Mouse (Mus musculus) intestine, embryonic 16.5 days (tissue): ENCODE data around the gene Gabrg3. TPM values are rescaled to one million over a fixed set of nuclear protein-coding genes. Genes with fewer than 3 reads are reported as not detected.
A peak's percentile ranks its signal among the peaks of the same experiment; 100 is the strongest.

Experiments
- ATAC-seq: fragments of 200-750 bp; cut with Nextera tagmentation; 2 replicates; pipeline ENCODE4 v1.8.0; 2017; ENCODE audit warnings: moderate TSS enrichment, moderate library complexity
- H3K27ac ChIP-seq: fragments of 300-500 bp; sonication (generic); 2 replicates; pipeline ENCODE4 v1.5.1; 2014; ENCODE audit warnings: mild to moderate bottlenecking, low read length
- H3K27me3 ChIP-seq: fragments of 300-500 bp; sonication (generic); replicated peaks from 2 replicates; pipeline ENCODE4 v1.6.1; 2014; ENCODE audit warnings: low read length, control low read depth, mixed read lengths; ENCODE audit not compliant: control insufficient read depth, insufficient read depth
- H3K36me3 ChIP-seq: fragments of 300-500 bp; sonication (generic); 2 replicates; pipeline ENCODE4 v1.6.1; 2014; ENCODE audit warnings: low read length, control low read depth; ENCODE audit not compliant: control insufficient read depth, insufficient read depth
- H3K4me1 ChIP-seq: fragments of 300-500 bp; sonication (generic); 2 replicates; pipeline ENCODE4 v1.6.1; 2014; ENCODE audit warnings: low read length, control low read depth, mixed read lengths; ENCODE audit not compliant: control insufficient read depth, insufficient read depth
- H3K4me2 ChIP-seq: fragments of 300-500 bp; sonication (generic); 2 replicates; pipeline ENCODE4 v1.6.1; 2014; ENCODE audit warnings: low read depth, low read length, control low read depth
- H3K4me3 ChIP-seq: fragments of 300-500 bp; sonication (generic); 2 replicates; pipeline ENCODE4 v1.5.1; 2014; ENCODE audit warnings: mild to moderate bottlenecking, low read length
- H3K9ac ChIP-seq: fragments of 300-500 bp; sonication (generic); 2 replicates; pipeline ENCODE4 v1.6.1; 2014; ENCODE audit warnings: low read depth, low read length
- H3K9me3 ChIP-seq: fragments of 300-500 bp; sonication (generic); 2 replicates; pipeline ENCODE4 v1.6.1; 2016; ENCODE audit warnings: low read length, control low read depth; ENCODE audit not compliant: control insufficient read depth
- WGBS: fragments of 180-500 bp; shearing (Covaris S2); extraction: QIAGEN DNeasy Blood & Tissue Kit; methylation state at CpG from one replicate; pipeline ENCODE4 v1.1.7; 2014; 5-methylcytosine and 5-hydroxymethylcytosine counted together
- polyA plus RNA-seq: library from polyadenylated mRNA; unstranded; fragments of >200 nt; fragmentation: Nextera tagmentation; extraction: Ambion mirVana; gene quantifications from 2 replicates; pipeline ENCODE4 v1.2.1, GENCODE M21; 2015

Gabrg3 gene
- polyA plus RNA-seq, 1 experiment from 2014 or later = 0.59 TPM

GRCm38 (mm10) chr7:57384112-57384511 is 2.9 kb downstream of the Gabrg3 start:
- Histone ChIP-seq H3K27me3 (peaks cover 12% of the 10 kb centered on the region; the same call in 1 of the 2 replicates), H3K4me3 (no peak overlapping the region), H3K4me1 (0 out of 2 replicates have a peak, but pooled peaks cover 3% of the 10 kb centered on the region), H3K9me3 (no peaks in the 10 kb centered on the region), H3K4me2 (no peak overlapping the region), H3K36me3 (no peaks in the 10 kb centered on the region), H3K9ac (no peak overlapping the region), H3K27ac (no peak overlapping the region)
- ATAC-seq = peak; percentile 58; the same call in 1 of the 2 replicates
- WGBS = 27% methylated on average over 4 of the region's 4 CpGs

DNA sequence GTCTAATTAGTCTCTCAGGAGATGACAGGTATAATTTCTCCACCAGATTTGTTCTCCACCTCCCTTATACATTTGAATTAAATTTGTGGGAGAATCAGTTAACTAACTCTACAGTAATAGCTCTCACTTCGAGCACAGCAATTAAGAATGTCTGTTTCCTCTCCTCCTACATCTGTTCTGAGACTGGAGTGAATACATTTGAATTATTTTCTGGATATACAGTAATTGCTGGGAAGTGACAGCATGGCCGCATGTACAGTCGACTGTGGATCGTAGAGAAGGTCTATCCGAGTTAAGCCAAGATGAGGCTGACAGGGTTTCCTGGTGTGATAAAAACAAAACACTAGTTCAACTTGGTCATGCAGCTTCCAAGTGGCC is 21.0 kb downstream of the Gabrg3 start:
- Histone ChIP-seq H3K36me3 (no peaks in the 10 kb centered on the region), H3K9me3 (no peaks in the 10 kb centered on the region), H3K4me3 (no peak overlapping the region), H3K4me1 (no peaks in the 10 kb centered on the region), H3K27me3 (no peaks in the 10 kb centered on the region), H3K4me2 (no peak overlapping the region), H3K27ac (no peak overlapping the region), H3K9ac (no peak overlapping the region)
- no peak for ATAC-seq
- WGBS = 78% methylated on average over 5 of the region's 5 CpGs

- H3K27me3 ChIP-seq = no peaks in the 10 kb centered on the region
- H3K4me1 ChIP-seq = no peaks in the 10 kb centered on the region
- H3K36me3 ChIP-seq = no peaks in the 10 kb centered on the region
- no peaks in the 10 kb centered on the region for H3K9me3 ChIP-seq
- H3K4me3 ChIP-seq = no peak overlapping the region
- no peak overlapping the region for H3K4me2 ChIP-seq
- WGBS = 77% methylated on average over 5 of the region's 5 CpGs
- ATAC-seq = no peak
- no peak overlapping the region for H3K9ac ChIP-seq
- no peak overlapping the region for H3K27ac ChIP-seq
These were observed 21.6 kb downstream of the Gabrg3 start for GRCm38 (mm10) chr7:57365134-57366012.

- no peaks in the 10 kb centered on the region for H3K9me3 ChIP-seq
- H3K4me3 ChIP-seq = no peak overlapping the region
- H3K9ac ChIP-seq = no peak overlapping the region
- ATAC-seq = no peak
- WGBS = 64% methylated on average over 6 of the region's 6 CpGs
- H3K4me2 ChIP-seq = no peak overlapping the region
- H3K36me3 ChIP-seq = no peaks in the 10 kb centered on the region
- no peak overlapping the region for H3K27ac ChIP-seq
- H3K4me1 ChIP-seq = no peaks in the 10 kb centered on the region
- H3K27me3 ChIP-seq = no peaks in the 10 kb centered on the region
These were observed 23.2 kb downstream of the Gabrg3 start for GRCm38 (mm10) chr7:57363812-57364211.

GRCm38 (mm10) chr7:57357871-57358540 is 29.0 kb downstream of the Gabrg3 start:
- H3K9ac ChIP-seq = no peak overlapping the region
- H3K27me3 ChIP-seq = no peaks in the 10 kb centered on the region
- 55% methylated on average over 6 of the region's 6 CpGs for WGBS

GRCm38 (mm10) chr7:57356565-57357301 is 30.3 kb downstream of the Gabrg3 start:
- no peak overlapping the region for H3K4me3 ChIP-seq

More at GRCm38 (mm10) chr7:57357871-57358540, 29.0 kb downstream of the Gabrg3 start:
- H3K4me3 ChIP-seq = no peak overlapping the region
- H3K9me3 ChIP-seq = no peaks in the 10 kb centered on the region
- H3K36me3 ChIP-seq = no peaks in the 10 kb centered on the region
- ATAC-seq = no peak
- no peak overlapping the region for H3K4me2 ChIP-seq
- no peaks in the 10 kb centered on the region for H3K4me1 ChIP-seq
- no peak overlapping the region for H3K27ac ChIP-seq

DNA sequence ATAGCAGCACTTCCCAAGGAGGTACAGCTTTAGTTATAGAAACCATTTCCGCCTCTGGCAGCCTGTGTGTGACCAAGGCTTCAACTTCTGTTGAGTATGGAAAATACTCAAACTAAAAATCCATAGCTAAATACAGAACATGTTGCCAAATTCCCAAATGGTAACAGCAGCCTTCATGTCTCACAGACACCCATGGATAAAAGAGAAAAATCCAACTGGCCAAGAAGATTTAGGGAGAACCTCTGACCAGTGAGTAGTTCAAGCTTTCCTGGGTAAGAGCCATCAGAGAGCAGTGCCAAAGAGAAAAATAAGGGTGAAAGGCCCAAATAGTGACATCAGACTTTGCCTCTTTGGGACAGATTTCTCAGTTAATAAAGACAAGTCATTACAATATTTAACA is 38.2 kb downstream of the Gabrg3 start:
- Histone ChIP-seq H3K4me1 (no peaks in the 10 kb centered on the region), H3K27me3 (no peaks in the 10 kb centered on the region), H3K4me2 (no peak overlapping the region), H3K9ac (no peak overlapping the region), H3K4me3 (no peak overlapping the region), H3K36me3 (no peaks in the 10 kb centered on the region), H3K27ac (no peak overlapping the region), H3K9me3 (no peaks in the 10 kb centered on the region)
- no peak for ATAC-seq
- WGBS = 87% methylated on average over 1 of the region's 1 CpGs

More at GRCm38 (mm10) chr7:57356565-57357301, 30.3 kb downstream of the Gabrg3 start:
- no peak overlapping the region for H3K27ac ChIP-seq
- no peak overlapping the region for H3K4me2 ChIP-seq
- H3K4me1 ChIP-seq = no peaks in the 10 kb centered on the region
- no peaks in the 10 kb centered on the region for H3K36me3 ChIP-seq
- WGBS = 82% methylated on average over 8 of the region's 8 CpGs
- H3K9ac ChIP-seq = no peak overlapping the region
- no peaks in the 10 kb centered on the region for H3K9me3 ChIP-seq
- no peaks in the 10 kb centered on the region for H3K27me3 ChIP-seq
- ATAC-seq = no peak

GRCm38 (mm10) chr7:57341910-57342309 is 45.1 kb downstream of the Gabrg3 start:
- H3K9me3 ChIP-seq = no peaks in the 10 kb centered on the region
- H3K4me1 ChIP-seq = no peaks in the 10 kb centered on the region
- ATAC-seq = peak; percentile 88
- no peaks in the 10 kb centered on the region for H3K36me3 ChIP-seq
- 56% methylated on average over 8 of the region's 8 CpGs for WGBS
- no peaks in the 10 kb centered on the region for H3K27me3 ChIP-seq
- no peak overlapping the region for H3K9ac ChIP-seq
- no peak overlapping the region for H3K4me3 ChIP-seq
- H3K27ac ChIP-seq = no peak overlapping the region
- no peak overlapping the region for H3K4me2 ChIP-seq

GRCm38 (mm10) chr7:57331211-57331610 is 55.8 kb downstream of the Gabrg3 start:
- Histone ChIP-seq H3K27ac (no peak overlapping the region), H3K27me3 (no peaks in the 10 kb centered on the region), H3K9me3 (no peaks in the 10 kb centered on the region), H3K9ac (no peak overlapping the region), H3K4me3 (no peak overlapping the region), H3K36me3 (no peaks in the 10 kb centered on the region), H3K4me2 (no peak overlapping the region), H3K4me1 (no peaks in the 10 kb centered on the region)
- 87% methylated on average over 3 of the region's 3 CpGs for WGBS
- no peak for ATAC-seq
